Mouse (Mus musculus): ENCODE measurements around the gene Plxnb1. TPM values are rescaled to one million over a fixed set of nuclear protein-coding genes. Genes with fewer than 3 reads are reported as not detected.
A peak's percentile ranks its signal among the peaks of the same experiment; 100 is the strongest.

Plxnb1 gene
- polyA plus RNA-seq, 1 experiment, result not detected

DNA sequence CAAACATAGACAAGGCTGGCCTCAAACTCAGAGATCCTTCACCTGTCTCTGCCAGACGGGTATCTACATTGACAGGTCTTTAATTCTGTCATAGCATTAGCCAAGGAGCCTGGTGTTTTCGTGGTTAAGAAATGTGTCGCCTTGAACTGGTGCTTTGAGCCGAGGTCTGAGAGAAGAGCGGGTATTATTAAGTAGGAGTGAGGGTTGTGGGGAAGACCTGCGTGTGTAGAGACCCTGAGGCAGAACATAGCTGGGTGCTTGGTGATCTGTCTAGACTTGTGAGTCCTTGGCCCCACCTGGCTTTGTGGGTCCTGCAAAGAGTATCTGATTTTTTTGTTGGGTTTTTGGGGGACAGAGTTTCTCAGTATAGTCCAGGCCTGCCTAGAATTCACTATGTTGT lies 41.3 kb upstream of the Plxnb1 start:
- Histone ChIP-seq H3K9me3 (no peaks in the 10 kb centered on the region), H3K4me1 (peaks cover 100% of the 10 kb centered on the region), H3K36me3 (replicated peaks; ENCODE audit: low read length) (peaks cover 73% of the 10 kb centered on the region), H3K27me3 (replicated peaks) (no peaks in the 10 kb centered on the region), H3K4me3 (replicated peaks) (no peak overlapping the region)
- no peak for TF ChIP-seq GATA1 (IDR thresholded peaks at IDR 0.05; ENCODE audit: borderline replicate concordance, low read length)
- TF ChIP-seq FLI1 (IDR thresholded peaks at IDR 0.05; ENCODE audit: low read length), result no peak

DNA sequence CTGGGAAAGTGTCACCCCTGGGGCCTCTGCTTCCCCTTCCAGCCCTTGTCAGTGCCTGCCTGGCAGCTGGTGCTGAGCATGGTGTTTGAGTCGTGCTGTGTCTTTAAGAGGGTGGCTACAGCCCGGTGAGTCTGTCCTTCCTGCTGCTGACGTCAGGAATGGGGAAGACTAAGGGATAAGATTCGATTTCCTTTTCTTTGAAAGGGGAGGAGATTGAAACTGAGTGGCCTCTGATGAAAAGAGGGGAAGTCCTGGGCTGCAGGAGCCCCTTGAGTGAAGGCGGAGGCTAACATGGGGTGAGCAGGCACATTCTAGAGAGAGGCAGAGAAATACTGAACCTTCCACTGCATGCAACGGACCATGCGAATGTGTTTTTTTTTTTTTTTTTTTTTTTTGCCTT lies 40.5 kb upstream of the Plxnb1 start:
- H3K4me1 ChIP-seq, result peaks cover 100% of the 10 kb centered on the region
- TF ChIP-seq FLI1 (IDR thresholded peaks at IDR 0.05; ENCODE audit: low read length) (no peak), GATA1 (IDR thresholded peaks at IDR 0.05; ENCODE audit: borderline replicate concordance, low read length) (no peak)
- no peaks in the 10 kb centered on the region for H3K9me3 ChIP-seq
- peak overlapping the region; percentile 87 for H3K4me3 ChIP-seq (replicated peaks)
- H3K27me3 ChIP-seq (replicated peaks), result no peaks in the 10 kb centered on the region
- peaks cover 71% of the 10 kb centered on the region for H3K36me3 ChIP-seq (replicated peaks; ENCODE audit: low read length)

DNA sequence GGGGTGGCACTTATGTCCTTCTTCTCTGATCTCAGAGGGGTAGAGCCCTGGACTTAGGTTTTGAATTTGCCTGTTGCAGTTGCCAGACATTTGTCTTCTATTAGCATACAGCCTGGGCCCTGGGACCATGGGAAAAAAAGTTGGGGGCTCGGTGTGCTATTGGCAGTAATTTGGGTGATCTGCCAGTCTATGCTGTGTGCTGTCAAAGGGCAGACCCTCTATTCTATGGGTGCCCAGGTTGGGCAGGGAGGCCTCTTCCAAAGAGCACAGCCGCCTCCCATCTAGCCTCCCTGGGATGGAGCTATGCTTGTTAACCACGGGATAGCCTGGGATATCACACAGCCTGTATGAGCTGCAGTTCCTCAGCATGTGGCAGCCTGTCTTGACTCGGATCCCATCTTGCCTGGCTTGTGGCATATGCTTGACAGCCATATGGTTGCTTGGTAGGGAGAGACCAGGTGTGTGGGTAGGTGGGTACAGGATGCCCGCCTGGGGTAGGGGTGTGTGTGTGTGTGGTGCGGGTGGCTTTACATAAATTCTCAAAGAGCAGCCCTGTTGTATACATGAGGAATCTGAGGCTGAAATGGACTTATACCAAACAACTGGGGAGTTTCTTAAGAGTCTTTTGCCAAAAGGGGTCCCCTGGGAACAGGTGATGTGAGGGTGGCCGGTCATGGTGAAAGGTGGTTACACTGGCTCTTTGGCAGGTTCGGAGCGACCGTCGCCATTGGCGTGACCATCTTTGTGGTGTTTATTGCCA lies 39.7 kb upstream of the Plxnb1 start:
- peak overlapping the region; percentile 87 for H3K4me3 ChIP-seq (replicated peaks)
- no peaks in the 10 kb centered on the region for H3K27me3 ChIP-seq (replicated peaks)
- H3K9me3 ChIP-seq, result no peaks in the 10 kb centered on the region
- H3K36me3 ChIP-seq (replicated peaks; ENCODE audit: low read length), result peaks cover 71% of the 10 kb centered on the region
- H3K4me1 ChIP-seq, result peaks cover 100% of the 10 kb centered on the region
- TF ChIP-seq FLI1 (IDR thresholded peaks at IDR 0.05; ENCODE audit: low read length) (no peak), GATA1 (IDR thresholded peaks at IDR 0.05; ENCODE audit: borderline replicate concordance, low read length) (no peak)

DNA sequence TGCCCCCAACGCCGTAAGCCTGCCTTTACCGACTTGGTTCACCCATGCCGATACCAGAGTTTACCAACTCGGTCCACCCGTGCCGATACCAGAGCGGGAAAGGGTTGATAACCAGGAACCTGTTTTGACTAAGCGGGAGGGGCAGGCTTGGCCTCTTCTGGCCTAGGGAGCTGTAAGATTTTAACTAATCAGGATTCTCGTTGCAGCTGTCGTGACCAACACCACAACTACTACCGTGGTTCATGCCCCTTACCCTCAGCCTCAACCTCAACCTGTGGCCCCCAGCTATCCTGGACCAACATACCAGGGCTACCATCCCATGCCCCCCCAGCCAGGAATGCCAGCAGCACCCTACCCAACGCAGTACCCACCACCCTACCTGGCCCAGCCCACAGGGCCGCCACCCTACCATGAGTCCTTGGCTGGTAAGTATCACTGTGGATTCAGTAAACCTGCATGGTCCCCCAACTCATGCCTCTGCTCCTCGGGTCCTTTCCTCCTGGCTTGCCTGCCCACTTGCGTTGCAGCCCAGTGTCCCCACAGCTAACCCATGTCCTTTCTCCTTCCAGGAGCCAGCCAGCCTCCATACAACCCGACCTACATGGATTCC lies 39.0 kb upstream of the Plxnb1 start:
- Histone ChIP-seq H3K9me3 (no peaks in the 10 kb centered on the region), H3K36me3 (replicated peaks; ENCODE audit: low read length) (peaks cover 74% of the 10 kb centered on the region), H3K27me3 (replicated peaks) (no peaks in the 10 kb centered on the region), H3K4me3 (replicated peaks) (peak overlapping the region; percentile 78), H3K4me1 (peaks cover 98% of the 10 kb centered on the region)
- TF ChIP-seq GATA1 (IDR thresholded peaks at IDR 0.05; ENCODE audit: borderline replicate concordance, low read length), result no peak
- TF ChIP-seq FLI1 (IDR thresholded peaks at IDR 0.05; ENCODE audit: low read length), result no peak

DNA sequence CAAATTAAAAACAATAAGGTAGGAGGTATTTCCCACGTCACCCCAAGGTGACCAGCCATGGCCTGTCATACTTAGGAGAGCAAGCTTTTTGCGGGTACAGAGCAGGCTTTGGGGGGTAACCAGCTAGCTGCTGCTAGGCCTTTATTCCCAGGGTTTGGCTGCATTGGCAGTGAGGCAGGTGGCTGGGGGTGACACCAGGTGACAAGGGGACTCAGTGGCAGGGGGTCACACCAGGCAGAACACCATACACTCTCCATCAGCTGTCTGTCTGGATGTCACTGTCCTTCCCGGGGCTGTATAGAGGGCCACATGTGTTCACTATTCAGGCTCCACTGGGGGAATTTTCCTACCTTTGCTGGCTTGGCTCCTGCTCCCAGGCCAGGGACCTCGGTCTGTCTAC lies 38.3 kb upstream of the Plxnb1 start:
- Histone ChIP-seq H3K27me3 (replicated peaks) (no peaks in the 10 kb centered on the region), H3K36me3 (replicated peaks; ENCODE audit: low read length) (peaks cover 72% of the 10 kb centered on the region), H3K4me1 (peaks cover 91% of the 10 kb centered on the region), H3K4me3 (replicated peaks) (peak overlapping the region; percentile 79), H3K9me3 (no peaks in the 10 kb centered on the region)
- TF ChIP-seq GATA1 (IDR thresholded peaks at IDR 0.05; ENCODE audit: borderline replicate concordance, low read length) (no peak), FLI1 (IDR thresholded peaks at IDR 0.05; ENCODE audit: low read length) (no peak)

DNA sequence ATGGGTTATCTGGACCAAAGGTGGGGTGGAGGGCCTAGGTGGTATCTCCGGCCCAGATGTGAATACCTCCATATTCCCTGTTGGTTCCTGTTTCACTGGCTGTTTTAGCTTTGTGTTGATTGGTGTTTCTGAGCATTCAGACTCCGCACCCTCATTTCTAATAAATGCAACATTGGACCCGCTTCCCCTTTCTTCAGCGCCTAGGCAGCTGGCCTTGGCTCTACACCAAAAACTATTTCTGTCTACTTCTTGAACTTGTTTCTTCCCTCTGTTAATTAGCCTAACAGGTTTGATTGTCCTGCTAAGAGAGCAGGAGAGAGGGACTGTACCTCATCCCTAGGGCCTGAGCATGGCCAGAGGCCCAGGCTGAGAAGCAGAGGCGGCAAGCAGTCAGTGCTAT lies 37.6 kb upstream of the Plxnb1 start:
- H3K27me3 ChIP-seq (replicated peaks), result no peaks in the 10 kb centered on the region
- H3K4me3 ChIP-seq (replicated peaks), result peak overlapping the region; percentile 90
- peaks cover 72% of the 10 kb centered on the region for H3K36me3 ChIP-seq (replicated peaks; ENCODE audit: low read length)
- no peak for TF ChIP-seq GATA1 (IDR thresholded peaks at IDR 0.05; ENCODE audit: borderline replicate concordance, low read length)
- no peak for TF ChIP-seq FLI1 (IDR thresholded peaks at IDR 0.05; ENCODE audit: low read length)
- no peaks in the 10 kb centered on the region for H3K9me3 ChIP-seq
- H3K4me1 ChIP-seq, result peaks cover 85% of the 10 kb centered on the region

DNA sequence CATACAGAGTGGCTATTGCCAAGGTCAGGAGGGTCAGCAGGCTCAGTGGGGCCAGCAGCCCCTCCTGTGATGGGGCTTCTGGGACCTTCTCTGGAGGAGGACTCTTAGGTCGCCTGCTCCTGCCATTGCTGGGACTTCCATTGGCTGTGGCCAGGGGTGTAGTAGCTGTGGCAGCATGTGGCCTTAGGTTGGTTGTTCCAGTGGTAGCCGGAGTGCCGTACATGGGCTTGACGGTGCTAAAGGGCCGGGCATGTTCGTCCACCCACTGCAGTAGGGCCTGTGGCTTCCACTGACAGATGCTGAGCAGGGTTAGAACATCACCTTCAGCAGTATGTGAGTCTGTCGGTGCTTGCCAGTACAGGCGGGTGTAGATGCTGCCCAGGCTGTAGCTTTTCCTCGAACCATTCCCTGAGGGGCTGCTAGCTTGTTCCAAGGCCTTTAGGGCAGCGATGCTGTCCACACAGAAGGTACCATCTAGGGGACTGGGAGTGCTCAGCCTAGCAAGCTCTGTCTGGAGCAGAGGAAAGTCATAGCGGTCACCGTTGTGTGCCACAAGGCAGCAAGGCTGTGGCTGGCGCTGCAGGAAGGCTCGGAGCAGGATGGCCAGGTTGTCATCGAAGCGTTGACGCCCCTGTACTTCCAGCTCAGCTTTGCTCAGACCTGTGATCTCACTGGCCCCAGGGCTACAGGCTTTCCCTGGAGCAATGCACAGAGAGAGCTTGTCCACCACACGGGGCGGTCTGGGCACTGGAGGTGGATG lies 37.0 kb upstream of the Plxnb1 start:
- Histone ChIP-seq H3K4me3 (replicated peaks) (peak overlapping the region; percentile 90), H3K27me3 (replicated peaks) (no peaks in the 10 kb centered on the region), H3K4me1 (peaks cover 78% of the 10 kb centered on the region), H3K9me3 (no peaks in the 10 kb centered on the region), H3K36me3 (replicated peaks; ENCODE audit: low read length) (peaks cover 72% of the 10 kb centered on the region)
- TF ChIP-seq FLI1 (IDR thresholded peaks at IDR 0.05; ENCODE audit: low read length), result no peak
- TF ChIP-seq GATA1 (IDR thresholded peaks at IDR 0.05; ENCODE audit: borderline replicate concordance, low read length), result no peak

DNA sequence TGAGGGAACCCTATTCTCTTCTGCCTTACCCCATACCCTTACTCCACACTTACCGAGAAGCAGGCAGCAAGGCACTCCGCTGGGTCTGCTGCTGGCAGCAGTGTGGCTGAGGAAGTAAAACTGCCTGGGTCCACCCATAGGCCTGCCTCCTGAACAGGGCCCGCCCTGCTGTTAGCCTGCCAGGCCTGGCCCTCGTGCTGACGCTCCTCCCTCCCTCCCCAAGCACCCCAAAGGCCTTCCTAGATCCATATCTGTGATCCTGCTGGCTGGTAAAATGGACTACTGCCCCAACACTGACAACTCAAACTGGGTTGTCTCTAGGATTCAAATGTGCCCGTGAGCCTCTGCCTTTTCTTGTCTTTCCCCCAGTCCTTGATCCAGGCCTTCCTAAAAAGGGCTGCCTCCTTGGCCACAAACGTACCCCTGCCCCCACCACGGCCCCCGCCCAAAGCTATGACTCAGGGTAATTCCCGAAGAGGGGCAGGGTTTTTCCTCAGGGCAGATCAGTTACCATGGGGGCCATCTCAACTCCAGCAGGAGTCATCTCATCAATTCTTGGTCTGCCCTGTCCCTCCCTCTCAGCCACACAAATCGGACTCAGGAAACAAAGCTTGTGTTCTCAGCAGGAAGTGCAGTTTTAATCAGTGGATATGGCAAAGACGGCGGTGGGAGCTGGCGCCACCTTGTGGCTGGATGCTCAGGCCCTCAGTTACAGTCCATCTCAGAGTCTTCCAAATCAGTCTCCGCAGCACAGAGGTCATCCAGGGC lies 35.9 kb upstream of the Plxnb1 start, which contains the start of gene Trex1:
Trex1 (minus strand) TSS at position 599 of the 768 bp plus-strand sequence.
- Histone ChIP-seq H3K27me3 (replicated peaks) (no peaks in the 10 kb centered on the region), H3K9me3 (no peaks in the 10 kb centered on the region), H3K4me1 (peaks cover 67% of the 10 kb centered on the region), H3K4me3 (replicated peaks) (peak within 1 kb of the TSS; percentile 90), H3K36me3 (replicated peaks; ENCODE audit: low read length) (peaks cover 81% of the 10 kb centered on the region)
- no peak for TF ChIP-seq FLI1 (IDR thresholded peaks at IDR 0.05; ENCODE audit: low read length)
- TF ChIP-seq GATA1 (IDR thresholded peaks at IDR 0.05; ENCODE audit: borderline replicate concordance, low read length), result no peak

DNA sequence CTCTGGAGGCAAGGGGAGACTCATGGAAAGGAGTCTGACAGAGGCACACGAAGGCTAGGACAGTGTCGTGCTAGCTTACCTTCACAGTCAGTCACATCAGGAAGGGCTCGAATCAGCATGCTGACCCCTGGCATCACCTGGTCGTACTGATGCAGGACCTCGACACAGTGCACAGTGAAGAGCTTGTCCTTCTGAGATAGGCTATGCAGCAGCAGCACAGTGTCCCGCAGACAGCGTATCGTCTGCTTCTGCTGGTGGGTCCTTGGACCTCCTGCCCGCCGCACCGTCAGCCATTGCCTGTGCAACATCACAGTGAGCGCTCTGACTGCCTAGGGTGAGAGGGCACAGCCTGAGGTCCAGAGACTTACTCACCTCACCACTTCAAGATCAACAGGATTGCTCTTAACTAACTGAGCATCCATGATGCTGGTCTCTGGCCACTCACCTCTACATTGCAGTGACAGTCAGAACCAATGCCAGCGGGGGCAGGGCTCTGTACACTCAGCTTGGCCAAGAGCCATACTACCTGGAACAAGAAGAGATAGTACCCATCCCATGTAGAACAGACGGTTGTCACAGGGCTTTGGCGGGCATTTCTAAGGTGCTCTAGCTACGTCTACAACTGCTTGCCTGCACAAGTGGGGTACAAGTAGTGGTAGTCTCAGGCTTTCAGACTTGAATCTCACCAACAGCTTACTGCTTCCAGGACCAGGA lies 34.8 kb upstream of the Plxnb1 start:
- Histone ChIP-seq H3K4me1 (peaks cover 57% of the 10 kb centered on the region), H3K27me3 (replicated peaks) (no peaks in the 10 kb centered on the region), H3K4me3 (replicated peaks) (peak overlapping the region; percentile 90), H3K9me3 (no peaks in the 10 kb centered on the region), H3K36me3 (replicated peaks; ENCODE audit: low read length) (peaks cover 90% of the 10 kb centered on the region)
- no peak for TF ChIP-seq FLI1 (IDR thresholded peaks at IDR 0.05; ENCODE audit: low read length)
- TF ChIP-seq GATA1 (IDR thresholded peaks at IDR 0.05; ENCODE audit: borderline replicate concordance, low read length), result no peak

Data from megakaryocyte, embryonic 14.5 days (primary cell).